Mouse (Mus musculus): ENCODE measurements at regions not wholly inside any gene's neighbourhood (a gene's known extent, or its start where the extent isn't known, plus 50 kb on each side); places are given as distances from the start of the nearest gene placed in this dataset.

DNA sequence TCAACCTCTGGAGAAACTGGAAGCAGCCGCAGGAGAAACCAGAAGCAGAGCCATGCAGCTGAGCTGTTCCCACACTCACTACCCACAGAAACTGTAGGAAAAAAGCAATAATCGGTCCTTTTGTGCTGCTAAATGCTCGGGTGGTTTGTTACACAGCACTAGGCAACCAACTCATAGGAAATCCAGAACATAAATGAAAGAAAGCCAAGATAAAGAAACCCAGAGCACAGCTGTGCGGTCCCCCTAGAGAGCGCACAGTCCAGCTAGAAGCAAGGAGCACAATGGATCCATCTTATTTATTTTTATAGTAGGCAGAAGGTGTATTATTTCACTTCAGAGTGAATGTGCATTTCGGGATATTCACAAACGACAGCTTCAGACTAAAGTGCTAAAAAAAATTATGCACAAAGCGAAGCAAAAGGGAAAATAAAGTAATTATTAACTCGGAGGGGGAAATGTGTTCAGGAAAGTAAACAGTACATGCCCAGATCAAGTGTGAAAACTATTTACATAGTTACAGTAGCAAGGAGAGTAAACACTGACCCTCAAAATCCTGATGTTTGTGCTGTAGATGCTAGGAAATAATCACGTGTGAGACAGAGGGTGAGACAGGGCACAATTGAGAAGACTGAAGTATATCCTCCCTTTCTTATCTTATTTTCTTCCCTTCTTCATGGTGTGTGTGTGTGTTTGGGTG, 204.4 kb upstream of the Noct start:
- no peak for DNase-seq (ENCODE audit: low read depth, low spot score)

DNA sequence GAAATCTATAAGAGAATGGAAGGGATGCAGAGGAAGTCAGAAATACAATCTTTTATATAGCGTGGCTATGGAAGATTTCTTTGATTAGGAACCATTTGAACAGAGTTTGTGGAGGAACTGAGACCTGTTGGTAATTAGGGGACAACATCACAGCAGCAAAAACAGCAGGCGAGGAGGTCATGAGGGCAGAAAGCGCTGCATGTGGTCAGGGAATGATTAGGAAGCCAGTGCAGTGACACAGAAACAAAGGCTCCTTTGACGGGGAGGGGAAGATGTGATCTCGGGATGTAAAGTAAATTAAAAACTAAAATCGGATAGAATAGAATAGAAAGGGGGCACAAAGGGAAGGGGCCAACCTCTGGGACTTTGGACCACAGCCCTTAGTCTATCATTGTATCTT, 199.6 kb upstream of the Noct start:
- DNase-seq (ENCODE audit: low read depth, low spot score): no peak

DNA sequence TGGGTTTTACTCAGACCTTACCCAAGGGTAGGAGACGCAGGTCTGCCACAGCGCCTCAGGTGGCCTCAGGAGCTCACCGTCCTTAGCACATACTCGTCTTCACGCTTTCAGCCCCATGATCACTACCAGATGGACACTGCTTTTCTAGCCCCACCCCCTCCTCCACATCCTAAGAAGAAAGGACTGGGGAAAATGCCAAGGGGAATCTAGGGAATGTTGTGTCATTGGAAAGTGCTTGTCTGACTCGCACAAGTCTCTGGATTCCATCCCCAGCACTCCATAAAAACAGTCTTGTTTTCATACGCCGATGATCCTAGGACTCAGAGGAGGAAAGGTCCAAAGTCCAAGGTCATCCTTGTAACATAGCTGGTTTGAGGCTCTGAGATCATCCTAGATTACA, 192.4 kb upstream of the Noct start:
- no peak for DNase-seq (ENCODE audit: low read depth, low spot score)

- no peak for DNase-seq (ENCODE audit: low read depth, low spot score)
Measured at GRCm38 (mm10) chr3:51033292-51033691, 191.0 kb upstream of the Noct start.

DNA sequence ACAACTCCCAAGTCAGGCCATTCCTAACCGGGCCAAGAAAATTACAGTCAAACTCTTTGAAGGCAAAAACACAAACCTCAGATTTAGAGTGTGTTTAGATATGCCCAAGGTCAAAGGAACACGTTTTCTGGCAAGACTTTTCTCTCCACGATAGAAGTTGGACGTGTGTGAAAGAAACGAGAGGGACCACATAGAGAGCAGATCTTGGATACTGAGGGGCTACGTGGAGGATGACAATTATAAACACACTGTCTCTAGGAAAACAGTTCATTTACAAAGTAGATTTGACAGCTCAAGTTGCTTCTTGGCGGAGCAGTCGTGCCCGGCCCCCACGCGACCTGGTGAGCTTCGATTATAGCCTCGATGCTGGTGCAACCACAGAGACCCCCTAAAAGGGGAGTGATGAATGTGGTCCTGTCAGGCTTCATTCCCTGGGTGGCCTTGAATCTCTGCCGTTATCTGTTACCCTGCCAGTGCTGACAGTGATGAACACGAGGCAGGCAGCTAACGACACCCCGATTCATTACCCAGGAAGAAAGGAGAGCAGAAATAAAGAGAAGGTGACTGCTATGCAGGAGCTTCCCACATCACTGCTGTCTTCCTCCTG, 187.4 kb upstream of the Noct start:
- DNase-seq (ENCODE audit: low read depth, low spot score): no peak

DNA sequence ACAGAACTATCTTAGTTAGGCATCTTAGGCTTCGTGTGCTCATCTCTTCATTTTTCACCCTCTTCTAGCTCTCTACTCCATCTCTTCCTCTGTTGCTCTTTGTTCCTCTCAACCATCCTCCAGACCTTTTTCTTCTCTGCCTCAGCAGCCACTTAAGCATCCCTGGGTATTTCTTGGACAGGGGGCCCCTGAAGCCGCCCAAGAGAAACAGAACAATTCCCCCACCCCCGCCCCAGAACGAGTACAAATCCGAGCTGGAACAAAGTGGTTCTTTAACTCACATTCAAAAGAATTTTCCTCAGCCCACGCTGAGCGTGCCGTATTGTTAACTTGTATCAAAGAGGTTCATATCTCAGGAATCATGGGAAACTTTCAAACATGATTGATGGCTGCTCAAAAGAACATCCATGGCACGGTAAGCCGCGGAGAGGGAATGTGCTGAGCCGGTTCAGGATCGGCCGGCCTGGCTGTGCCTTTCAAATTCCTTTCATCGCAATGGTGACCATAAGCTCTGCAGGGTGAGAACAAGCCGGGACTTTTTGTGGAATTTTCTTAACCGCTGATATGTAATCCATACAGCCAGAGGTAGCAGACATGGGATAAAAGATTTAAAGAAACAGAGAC, 181.9 kb upstream of the Noct start:
- no peak for DNase-seq (ENCODE audit: low read depth, low spot score)

GRCm38 (mm10) chr3:51048739-51049138, 175.5 kb upstream of the Noct start:
- peak; percentile 34 for DNase-seq (ENCODE audit: low read depth, low spot score)

DNA sequence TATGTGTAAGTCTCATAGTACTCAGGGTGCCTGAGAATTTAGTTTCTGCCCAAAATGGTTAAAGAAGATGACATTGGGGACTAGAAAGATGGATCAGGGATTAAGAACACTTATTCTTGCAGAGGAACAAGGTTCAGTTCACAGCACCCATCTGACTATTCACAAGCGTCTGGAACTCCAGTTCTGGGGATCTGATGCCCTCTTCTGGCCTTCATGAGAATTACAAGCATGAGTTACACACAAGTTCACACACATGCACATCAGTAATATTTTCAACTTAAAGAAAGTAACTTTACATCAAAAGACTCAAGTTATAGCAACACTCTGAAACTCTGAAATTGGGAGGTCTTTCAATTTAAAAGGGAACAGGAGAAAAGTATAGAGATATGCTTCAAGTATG, 174.1 kb upstream of the Noct start:
- DNase-seq (ENCODE audit: low read depth, low spot score): no peak

- no peak for DNase-seq (ENCODE audit: low read depth, low spot score)
Measured at GRCm38 (mm10) chr3:51055004-51055403, 169.2 kb upstream of the Noct start.

DNA sequence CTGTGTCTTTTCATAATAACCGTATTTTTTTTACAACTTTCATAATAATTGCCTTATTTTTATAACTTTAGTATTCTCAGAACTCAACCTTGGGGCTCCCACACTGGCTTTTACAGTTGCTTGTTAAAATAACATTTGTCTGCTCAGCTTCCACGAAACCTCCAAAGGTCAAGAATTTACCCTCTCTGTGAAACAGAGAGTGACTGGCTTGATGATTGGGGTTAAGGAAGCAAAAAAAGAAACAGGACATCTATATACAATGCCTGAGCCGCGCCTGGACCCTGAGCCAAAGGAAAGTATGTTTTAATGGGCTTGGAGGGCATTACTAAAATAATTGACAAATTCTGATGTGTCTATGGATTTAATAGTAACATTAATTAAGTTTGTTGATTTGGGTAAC, 160.0 kb upstream of the Noct start:
- no peak for DNase-seq (ENCODE audit: low read depth, low spot score)

DNA sequence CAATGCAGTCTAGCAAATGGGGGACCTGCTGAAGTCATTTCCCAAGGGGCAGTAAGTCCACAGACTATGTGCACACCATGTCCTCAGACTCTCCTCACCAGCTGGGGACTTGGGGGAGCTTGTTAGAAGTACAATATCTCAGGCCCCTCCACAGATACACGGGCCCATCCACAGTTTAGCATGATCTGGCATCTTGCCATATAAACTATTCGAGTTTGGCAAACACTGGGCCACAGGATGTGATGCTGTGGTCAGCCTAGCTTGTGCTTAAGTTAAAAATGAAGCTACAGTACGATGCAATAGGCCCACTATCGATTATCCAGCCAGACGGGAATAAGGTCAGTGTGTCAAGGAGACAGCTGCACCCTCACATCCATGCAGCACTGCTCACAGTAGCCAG, 157.9 kb upstream of the Noct start:
- no peak for DNase-seq (ENCODE audit: low read depth, low spot score)

DNA sequence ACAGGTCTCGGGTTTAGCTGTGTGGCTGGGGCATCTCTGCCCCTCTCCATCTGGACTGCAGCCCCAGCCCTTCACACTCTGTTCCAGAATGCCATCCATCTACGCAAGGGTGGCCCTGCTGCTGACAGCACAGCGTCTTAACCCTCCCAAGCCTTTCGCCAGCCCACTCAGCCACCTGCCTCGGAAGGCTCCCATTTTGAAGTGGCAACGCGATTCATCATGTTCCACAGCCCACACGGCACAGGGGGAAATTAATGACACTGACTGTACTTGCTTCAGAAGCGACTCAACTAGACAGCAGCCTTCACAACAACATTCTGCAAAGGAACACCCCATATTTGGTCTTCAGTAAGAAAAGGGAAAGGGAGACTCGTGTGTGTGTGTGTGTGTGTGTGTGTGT, 151.8 kb upstream of the Noct start:
- DNase-seq (ENCODE audit: low read depth, low spot score): peak; percentile 50

- no peak for DNase-seq (ENCODE audit: low read depth, low spot score)
Measured at GRCm38 (mm10) chr3:51073003-51073679, 151.1 kb upstream of the Noct start.

DNA sequence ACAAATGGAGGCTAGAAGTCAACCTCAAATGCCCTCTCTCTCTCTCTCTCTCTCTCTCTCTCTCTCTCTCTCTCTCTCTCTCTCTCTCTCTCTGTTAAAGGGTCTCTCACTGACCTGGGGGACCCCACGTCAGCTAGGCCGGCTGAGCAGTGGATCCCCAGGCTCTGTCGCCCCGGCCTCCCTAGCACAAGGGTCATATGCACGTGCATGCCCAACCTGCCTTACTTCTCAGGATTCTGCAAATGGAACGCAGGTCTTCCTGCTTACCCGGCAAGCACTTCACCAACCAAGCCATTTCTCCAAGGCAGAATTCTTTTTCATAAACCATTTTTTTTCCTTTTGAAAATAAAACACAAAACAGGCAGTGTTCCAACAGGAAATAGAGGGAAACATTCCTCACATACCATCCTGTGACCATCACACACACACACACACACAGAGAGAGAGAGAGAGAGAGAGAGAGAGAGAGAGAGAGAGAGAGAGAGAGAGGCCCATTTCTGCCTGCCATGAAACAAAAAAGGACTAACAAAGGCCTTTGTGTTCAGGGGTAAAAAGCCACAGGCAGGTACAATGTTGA, 150.4 kb upstream of the Noct start:
- DNase-seq (ENCODE audit: low read depth, low spot score): no peak

GRCm38 (mm10) chr3:51075219-51075920, 148.9 kb upstream of the Noct start:
- DNase-seq (ENCODE audit: low read depth, low spot score): no peak

GRCm38 (mm10) chr3:51078459-51078858, 145.8 kb upstream of the Noct start:
- DNase-seq (ENCODE audit: low read depth, low spot score): no peak

DNA sequence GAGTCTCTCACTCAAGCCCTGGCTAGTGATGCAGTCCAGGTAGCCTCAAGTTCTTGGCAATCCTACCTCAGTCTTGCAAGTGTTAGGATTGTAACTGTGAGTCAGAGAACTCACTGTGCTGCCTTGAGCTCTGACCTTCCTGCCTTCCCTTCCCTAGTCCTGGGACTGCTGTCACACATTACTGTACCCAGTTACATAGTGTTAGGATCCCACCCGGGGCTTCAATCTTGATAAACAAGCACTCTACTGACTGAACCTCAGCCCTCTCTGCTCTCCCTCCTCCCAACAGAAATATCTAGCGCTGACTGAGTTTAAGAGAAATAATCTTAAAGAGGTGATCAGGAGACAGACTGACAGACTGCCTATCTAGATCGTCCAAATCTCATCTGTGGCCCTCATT, 143.8 kb upstream of the Noct start:
- no peak for DNase-seq (ENCODE audit: low read depth, low spot score)

- DNase-seq (ENCODE audit: low read depth, low spot score): no peak
Measured at GRCm38 (mm10) chr3:51080855-51081254, 143.4 kb upstream of the Noct start.

GRCm38 (mm10) chr3:51082831-51083575, 141.2 kb upstream of the Noct start:
- DNase-seq (ENCODE audit: low read depth, low spot score): no peak

DNA sequence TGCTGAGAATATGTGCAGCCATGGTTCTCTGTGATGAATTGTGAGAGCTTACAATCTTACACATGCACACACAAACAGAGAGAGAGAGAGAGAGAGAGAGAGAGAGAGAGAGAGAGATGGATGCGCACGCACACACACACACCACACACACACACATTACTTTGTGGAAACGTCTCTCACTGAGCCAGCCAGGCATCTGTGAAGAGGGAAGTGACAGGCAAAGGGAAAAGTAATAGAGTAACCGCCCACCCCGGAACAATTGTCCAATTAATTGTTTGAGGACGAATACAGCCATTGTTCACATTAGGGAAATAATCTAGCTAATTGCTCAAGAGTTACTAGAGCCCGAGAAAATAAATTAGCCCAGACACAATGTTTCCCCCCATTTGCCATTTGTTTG, 140.7 kb upstream of the Noct start:
- no peak for DNase-seq (ENCODE audit: low read depth, low spot score)

- no peak for DNase-seq (ENCODE audit: low read depth, low spot score)
Measured at GRCm38 (mm10) chr3:51086441-51086849, 137.8 kb upstream of the Noct start.
